Mouse (Mus musculus): ENCODE results near the gene Sgf29. TPM values are rescaled to one million over a fixed set of nuclear protein-coding genes. Genes with fewer than 3 reads are reported as not detected.
"Not testable (repeated sequence)": the region's sequence is repeated elsewhere in the genome, so short reads cannot be mapped to it uniquely, and the experiment has no call there.

The Sgf29 gene
- polyA plus RNA-seq, 1 experiment from 2014 or later = 57.5 TPM

GRCm38 (mm10) chr7:126635375-126635774 is 13.7 kb upstream of the Sgf29 start:
- peaks cover 4% of the 10 kb centered on the region; the same call in 1 of the 2 replicates for H3K27me3 ChIP-seq (replicated peaks; ENCODE audit: control insufficient read depth, insufficient read depth, low read length)
- ATAC-seq = no peak
- no peaks in the 10 kb centered on the region for H3K4me1 ChIP-seq (replicated peaks; ENCODE audit: control insufficient read depth, insufficient read depth, low read length)
- H3K9ac ChIP-seq (replicated peaks; ENCODE audit: low read depth, low read length) = no peak overlapping the region
- H3K4me2 ChIP-seq (ENCODE audit: low read length) = no peak overlapping the region
- no peaks in the 10 kb centered on the region for H3K36me3 ChIP-seq (ENCODE audit: control insufficient read depth, insufficient read depth)
- H3K4me3 ChIP-seq (replicated peaks; ENCODE audit: low read length) = no peak overlapping the region
- no peak overlapping the region for H3K27ac ChIP-seq (ENCODE audit: low read length)
- H3K9me3 ChIP-seq (ENCODE audit: control insufficient read depth, low read length) = no peaks in the 10 kb centered on the region

GRCm38 (mm10) chr7:126636733-126637520 is 12.2 kb upstream of the Sgf29 start:
- no peak for ATAC-seq
- 19% methylated on average over 4 of the region's 4 CpGs for WGBS
- H3K4me3 ChIP-seq (replicated peaks; ENCODE audit: low read length) = no peak overlapping the region
- H3K27me3 ChIP-seq (replicated peaks; ENCODE audit: control insufficient read depth, insufficient read depth, low read length) = peaks cover 4% of the 10 kb centered on the region; the same call in 1 of the 2 replicates
- H3K4me1 ChIP-seq (replicated peaks; ENCODE audit: control insufficient read depth, insufficient read depth, low read length) = no peaks in the 10 kb centered on the region
- H3K36me3 ChIP-seq (ENCODE audit: control insufficient read depth, insufficient read depth) = no peaks in the 10 kb centered on the region
- no peak overlapping the region for H3K4me2 ChIP-seq (ENCODE audit: low read length)
- no peaks in the 10 kb centered on the region for H3K9me3 ChIP-seq (ENCODE audit: control insufficient read depth, low read length)
- no peak overlapping the region for H3K9ac ChIP-seq (replicated peaks; ENCODE audit: low read depth, low read length)
- H3K27ac ChIP-seq (ENCODE audit: low read length) = no peak overlapping the region

GRCm38 (mm10) chr7:126642545-126643243 is 6.4 kb upstream of the Sgf29 start:
- Histone ChIP-seq H3K27me3 (replicated peaks; ENCODE audit: control insufficient read depth, insufficient read depth, low read length) (no peaks in the 10 kb centered on the region), H3K36me3 (ENCODE audit: control insufficient read depth, insufficient read depth) (no peaks in the 10 kb centered on the region), H3K9ac (replicated peaks; ENCODE audit: low read depth, low read length) (no peak overlapping the region), H3K4me1 (replicated peaks; ENCODE audit: control insufficient read depth, insufficient read depth, low read length) (no peaks in the 10 kb centered on the region), H3K4me2 (ENCODE audit: low read length) (no peak overlapping the region), H3K27ac (ENCODE audit: low read length) (no peak overlapping the region), H3K9me3 (ENCODE audit: control insufficient read depth, low read length) (no peaks in the 10 kb centered on the region), H3K4me3 (replicated peaks; ENCODE audit: low read length) (no peak overlapping the region)
- no peak for ATAC-seq
- WGBS = 73% methylated on average over 5 of the region's 5 CpGs

- WGBS = 54% methylated on average over 3 of the region's 3 CpGs
- not testable (repeated sequence) for ATAC-seq; H3K4me1 ChIP-seq (replicated peaks; ENCODE audit: control insufficient read depth, insufficient read depth, low read length); H3K27me3 ChIP-seq (replicated peaks; ENCODE audit: control insufficient read depth, insufficient read depth, low read length); H3K4me3 ChIP-seq (replicated peaks; ENCODE audit: low read length); H3K9me3 ChIP-seq (ENCODE audit: control insufficient read depth, low read length); H3K4me2 ChIP-seq (ENCODE audit: low read length); H3K36me3 ChIP-seq (ENCODE audit: control insufficient read depth, insufficient read depth); H3K9ac ChIP-seq (replicated peaks; ENCODE audit: low read depth, low read length); H3K27ac ChIP-seq (ENCODE audit: low read length)
Observed at GRCm38 (mm10) chr7:126643244-126643617, 5.9 kb upstream of the Sgf29 start.

- H3K9ac ChIP-seq (replicated peaks; ENCODE audit: low read depth, low read length) = no peak overlapping the region
- H3K4me3 ChIP-seq (replicated peaks; ENCODE audit: low read length) = no peak overlapping the region
- no peak for ATAC-seq
- H3K9me3 ChIP-seq (ENCODE audit: control insufficient read depth, low read length) = no peaks in the 10 kb centered on the region
- H3K27ac ChIP-seq (ENCODE audit: low read length) = no peak overlapping the region
- 89% methylated on average over 3 of the region's 3 CpGs for WGBS
- H3K27me3 ChIP-seq (replicated peaks; ENCODE audit: control insufficient read depth, insufficient read depth, low read length) = no peaks in the 10 kb centered on the region
- H3K4me2 ChIP-seq (ENCODE audit: low read length) = no peak overlapping the region
- no peaks in the 10 kb centered on the region for H3K36me3 ChIP-seq (ENCODE audit: control insufficient read depth, insufficient read depth)
- H3K4me1 ChIP-seq (replicated peaks; ENCODE audit: control insufficient read depth, insufficient read depth, low read length) = peaks cover 6% of the 10 kb centered on the region
Observed at GRCm38 (mm10) chr7:126644345-126644744, 4.8 kb upstream of the Sgf29 start.

GRCm38 (mm10) chr7:126644914-126645313 is 4.2 kb upstream of the Sgf29 start:
- no peaks in the 10 kb centered on the region for H3K36me3 ChIP-seq (ENCODE audit: control insufficient read depth, insufficient read depth)
- H3K4me2 ChIP-seq (ENCODE audit: low read length) = no peak overlapping the region
- no peaks in the 10 kb centered on the region for H3K9me3 ChIP-seq (ENCODE audit: control insufficient read depth, low read length)
- no peak overlapping the region for H3K4me3 ChIP-seq (replicated peaks; ENCODE audit: low read length)
- peaks cover 8% of the 10 kb centered on the region for H3K4me1 ChIP-seq (replicated peaks; ENCODE audit: control insufficient read depth, insufficient read depth, low read length)
- H3K27me3 ChIP-seq (replicated peaks; ENCODE audit: control insufficient read depth, insufficient read depth, low read length) = no peaks in the 10 kb centered on the region
- H3K9ac ChIP-seq (replicated peaks; ENCODE audit: low read depth, low read length) = no peak overlapping the region
- H3K27ac ChIP-seq (ENCODE audit: low read length) = no peak overlapping the region
- no peak for ATAC-seq

GRCm38 (mm10) chr7:126645708-126646107 is 3.4 kb upstream of the Sgf29 start:
- no peak overlapping the region for H3K27ac ChIP-seq (ENCODE audit: low read length)
- ATAC-seq = no peak
- no peak overlapping the region for H3K4me3 ChIP-seq (replicated peaks; ENCODE audit: low read length)
- H3K4me2 ChIP-seq (ENCODE audit: low read length) = no peak overlapping the region
- 74% methylated on average over 5 of the region's 5 CpGs for WGBS
- H3K36me3 ChIP-seq (ENCODE audit: control insufficient read depth, insufficient read depth) = no peaks in the 10 kb centered on the region
- peaks cover 13% of the 10 kb centered on the region for H3K4me1 ChIP-seq (replicated peaks; ENCODE audit: control insufficient read depth, insufficient read depth, low read length)
- H3K9ac ChIP-seq (replicated peaks; ENCODE audit: low read depth, low read length) = no peak overlapping the region
- H3K27me3 ChIP-seq (replicated peaks; ENCODE audit: control insufficient read depth, insufficient read depth, low read length) = no peaks in the 10 kb centered on the region
- H3K9me3 ChIP-seq (ENCODE audit: control insufficient read depth, low read length) = no peaks in the 10 kb centered on the region

GRCm38 (mm10) chr7:126648486-126648885 is 623 bp upstream of the Sgf29 start:
- no peak for ATAC-seq
- Histone ChIP-seq H3K4me1 (replicated peaks; ENCODE audit: control insufficient read depth, insufficient read depth, low read length) (peaks cover 13% of the 10 kb centered on the region), H3K27me3 (replicated peaks; ENCODE audit: control insufficient read depth, insufficient read depth, low read length) (no peaks in the 10 kb centered on the region), H3K9me3 (ENCODE audit: control insufficient read depth, low read length) (no peaks in the 10 kb centered on the region), H3K27ac (ENCODE audit: low read length) (peak overlapping the region; percentile 93; the same call in 1 of the 2 replicates), H3K36me3 (ENCODE audit: control insufficient read depth, insufficient read depth) (no peaks in the 10 kb centered on the region), H3K4me2 (ENCODE audit: low read length) (peak overlapping the region; percentile 70), H3K4me3 (replicated peaks; ENCODE audit: low read length) (peak overlapping the region; percentile 55), H3K9ac (replicated peaks; ENCODE audit: low read depth, low read length) (no peak overlapping the region)
- 77% methylated on average over 4 of the region's 4 CpGs for WGBS

- no peaks in the 10 kb centered on the region for H3K36me3 ChIP-seq (ENCODE audit: control insufficient read depth, insufficient read depth)
- no peak overlapping the region for H3K4me3 ChIP-seq (replicated peaks; ENCODE audit: low read length)
- peaks cover 13% of the 10 kb centered on the region for H3K4me1 ChIP-seq (replicated peaks; ENCODE audit: control insufficient read depth, insufficient read depth, low read length)
- H3K4me2 ChIP-seq (ENCODE audit: low read length) = no peak overlapping the region
- 91% methylated on average over 2 of the region's 2 CpGs for WGBS
- ATAC-seq = no peak
- no peaks in the 10 kb centered on the region for H3K9me3 ChIP-seq (ENCODE audit: control insufficient read depth, low read length)
- H3K27me3 ChIP-seq (replicated peaks; ENCODE audit: control insufficient read depth, insufficient read depth, low read length) = no peaks in the 10 kb centered on the region
- H3K9ac ChIP-seq (replicated peaks; ENCODE audit: low read depth, low read length) = no peak overlapping the region
- no peak overlapping the region for H3K27ac ChIP-seq (ENCODE audit: low read length)
Observed at GRCm38 (mm10) chr7:126650852-126651251, 1.7 kb downstream of the Sgf29 start.

Measured in forebrain, embryonic 16.5 days (tissue).